Mouse (Mus musculus): ENCODE measurements around the gene Rarres1. TPM values are rescaled to one million over a fixed set of nuclear protein-coding genes. Genes with fewer than 3 reads are reported as not detected.

Gene Rarres1
- polyA plus RNA-seq, 1 experiment, result 0.91 TPM

Other genes starting within 250 kb of the Rarres1 start
- gene Mlf1, start 141.4 kb downstream of the Rarres1 start, polyA plus RNA-seq (2012; rRNA removed), result 0.92 and 0.97 TPM in 2 replicates
- not detected in 2 replicates for gene Gm17402, start 140.4 kb downstream of the Rarres1 start, polyA plus RNA-seq (2012; rRNA removed)
- gene Gfm1, start 85.4 kb downstream of the Rarres1 start, polyA plus RNA-seq (2012; rRNA removed), result 28.5 and 28.8 TPM in 2 replicates
- gene Lxn, start 51.6 kb downstream of the Rarres1 start, polyA plus RNA-seq (2012; rRNA removed), result 31.9 and 34.4 TPM in 2 replicates
- 41.6 and 42.2 TPM in 2 replicates for gene Mfsd1, start 67.2 kb upstream of the Rarres1 start, polyA plus RNA-seq (2012; rRNA removed)

All from urinary bladder, adult 2 months (tissue).